Mouse (Mus musculus) embryonic facial prominence, embryonic 14.5 days (tissue): ENCODE data around the gene Grin2d. TPM values are rescaled to one million over a fixed set of nuclear protein-coding genes. Genes with fewer than 3 reads are reported as not detected.
A peak's percentile ranks its signal among the peaks of the same experiment; 100 is the strongest.

ENCODE experiments used
- ATAC-seq: fragments of 200-750 bp; cut with Nextera tagmentation; 2 replicates; pipeline ENCODE4 v1.8.0; 2017; ENCODE audit warnings: low read depth, moderate number of reproducible peaks, moderate TSS enrichment
- DNase-seq: peaks from one replicate; pipeline ENCODE4 v3.0.0-alpha.2; 2015; ENCODE audit warnings: low spot score
- H3K27ac ChIP-seq: fragments of 300-500 bp; sonication (generic); replicated peaks from 2 replicates; pipeline ENCODE4 v1.5.1; 2014; ENCODE audit warnings: low read depth, mild to moderate bottlenecking, low read length, moderate library complexity
- H3K27me3 ChIP-seq: fragments of 300-500 bp; sonication (generic); replicated peaks from 2 replicates; pipeline ENCODE4 v1.6.1; 2014; ENCODE audit warnings: low read length; ENCODE audit not compliant: control insufficient read depth, insufficient read depth
- H3K36me3 ChIP-seq: fragments of 300-500 bp; sonication (generic); 2 replicates; pipeline ENCODE4 v1.6.1; 2014; ENCODE audit warnings: low read length, mixed read lengths; ENCODE audit not compliant: control insufficient read depth, insufficient read depth
- H3K4me1 ChIP-seq: fragments of 300-500 bp; sonication (generic); 2 replicates; pipeline ENCODE4 v1.6.1; 2014; ENCODE audit warnings: antibody characterized with exemption, low read length; ENCODE audit not compliant: control insufficient read depth, insufficient read depth
- H3K4me2 ChIP-seq: fragments of 300-500 bp; sonication (generic); 2 replicates; pipeline ENCODE4 v1.6.1; 2014; ENCODE audit warnings: low read depth, mild to moderate bottlenecking, low read length, moderate library complexity, mixed read lengths
- H3K4me3 ChIP-seq: fragments of 300-500 bp; sonication (generic); 2 replicates; pipeline ENCODE4 v1.5.1; 2014; ENCODE audit warnings: low read depth, mild to moderate bottlenecking, low read length
- H3K9ac ChIP-seq: fragments of 300-500 bp; sonication (generic); 2 replicates; pipeline ENCODE4 v1.6.1; 2014; ENCODE audit warnings: low read depth, mild to moderate bottlenecking, low read length, moderate library complexity, mixed read lengths
- H3K9me3 ChIP-seq: fragments of 300-500 bp; sonication (generic); 2 replicates; pipeline ENCODE4 v1.6.1; 2016; ENCODE audit warnings: low read length; ENCODE audit not compliant: control insufficient read depth
- WGBS: fragments of 180-500 bp; shearing (Covaris S2); extraction: QIAGEN DNeasy Blood & Tissue Kit; methylation state at CpG from one replicate; pipeline ENCODE4 v1.1.7; 2014; 5-methylcytosine and 5-hydroxymethylcytosine counted together
- polyA plus RNA-seq: library from polyadenylated mRNA; unstranded; fragments of >200 nt; fragmentation: Nextera tagmentation; extraction: Ambion mirVana; gene quantifications from 2 replicates; pipeline ENCODE4 v1.2.1, GENCODE M21; 2014

The Grin2d gene
- polyA plus RNA-seq, 1 experiment from 2014 or later: 1.0 TPM

DNA sequence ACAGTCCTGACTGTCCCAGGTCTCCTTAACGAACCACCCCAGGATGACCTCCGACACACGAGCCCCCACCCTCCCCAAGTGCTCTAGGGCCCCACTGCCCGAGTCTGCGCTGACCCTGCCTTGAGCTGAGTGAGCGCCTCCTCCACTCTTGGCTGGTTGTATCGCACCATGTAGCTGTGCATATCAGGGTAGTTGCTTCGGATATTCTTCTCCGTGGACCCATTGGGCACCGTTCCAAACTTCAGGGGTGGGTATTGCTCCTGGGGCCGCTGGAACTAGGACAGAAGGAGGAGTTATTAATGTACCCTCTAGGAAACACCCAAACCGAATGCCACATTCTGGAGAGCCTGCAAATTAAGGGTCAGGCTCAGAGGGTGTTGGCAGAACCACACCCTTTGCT is 25.1 kb downstream of the Grin2d start:
- Histone ChIP-seq H3K4me2 (no peak overlapping the region), H3K36me3 (no peaks in the 10 kb centered on the region), H3K4me3 (no peak overlapping the region), H3K27me3 (peaks cover 15% of the 10 kb centered on the region), H3K27ac (no peak overlapping the region), H3K9me3 (no peaks in the 10 kb centered on the region), H3K9ac (no peak overlapping the region), H3K4me1 (peaks cover 13% of the 10 kb centered on the region; the same call in 1 of the 2 replicates)
- DNase-seq: no peak
- WGBS: 83% methylated on average over 12 of the region's 12 CpGs
- ATAC-seq: no peak

DNA sequence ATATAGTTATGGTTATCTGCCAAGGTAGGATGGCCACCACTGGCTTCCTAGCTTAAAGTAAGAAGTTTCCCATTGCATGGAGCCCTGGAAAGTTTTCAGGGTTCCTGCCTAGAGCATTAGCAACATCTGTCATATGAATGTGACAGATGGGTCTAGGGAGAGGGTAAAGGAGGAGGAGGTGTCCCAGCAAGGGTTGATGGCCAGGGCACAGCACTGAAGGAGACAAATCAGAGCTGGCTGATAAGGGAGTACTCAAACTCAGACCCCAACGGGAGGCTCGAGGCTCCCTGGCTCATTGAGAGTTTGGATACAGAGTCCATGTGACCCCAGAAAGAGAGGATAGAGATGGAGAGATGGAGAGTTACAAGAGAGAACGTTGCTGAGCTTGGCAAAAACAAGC is 27.5 kb downstream of the Grin2d start:
- no peaks in the 10 kb centered on the region for H3K4me1 ChIP-seq
- WGBS: 81% methylated on average over 3 of the region's 3 CpGs
- no peak overlapping the region for H3K9ac ChIP-seq
- no peak for ATAC-seq
- no peak overlapping the region for H3K4me2 ChIP-seq
- no peaks in the 10 kb centered on the region for H3K36me3 ChIP-seq
- no peak overlapping the region for H3K4me3 ChIP-seq
- H3K27me3 ChIP-seq: peaks cover 4% of the 10 kb centered on the region; the same call in 1 of the 2 replicates
- H3K9me3 ChIP-seq: no peaks in the 10 kb centered on the region
- no peak for DNase-seq
- H3K27ac ChIP-seq: no peak overlapping the region

DNA sequence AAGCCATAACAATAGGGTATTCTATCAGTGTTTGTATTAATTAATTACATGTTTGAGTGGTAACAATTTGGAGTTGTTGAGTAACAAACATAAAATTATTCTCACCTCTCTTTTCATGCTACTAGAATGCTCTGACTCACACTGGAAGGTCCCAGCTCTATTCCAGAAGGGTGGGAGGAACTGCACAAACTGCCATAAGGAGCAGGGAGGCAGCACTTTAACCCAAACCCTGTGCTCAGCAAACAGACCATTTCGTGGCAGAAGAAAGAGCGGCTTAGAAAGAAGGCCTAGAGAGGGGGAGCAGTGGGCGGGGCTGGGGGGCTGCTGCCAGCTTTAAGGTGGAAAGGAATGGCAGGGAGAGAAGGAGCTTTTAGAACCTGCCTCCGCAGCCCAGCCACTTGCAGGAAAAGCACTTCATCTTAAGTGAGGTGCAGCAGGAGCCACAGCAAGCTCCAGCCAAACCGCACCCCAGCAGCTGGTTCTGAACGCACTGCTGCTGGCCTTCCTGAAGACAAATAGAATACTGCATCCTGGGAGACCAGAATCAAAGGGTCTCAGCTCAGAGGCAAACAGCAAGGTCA is 29.6 kb downstream of the Grin2d start:
- Histone ChIP-seq H3K27ac (no peak overlapping the region), H3K4me2 (no peak overlapping the region), H3K36me3 (no peaks in the 10 kb centered on the region), H3K9ac (0 out of 2 replicates have a peak overlapping the region, but pooled peaks have one; percentile 31), H3K4me1 (no peaks in the 10 kb centered on the region), H3K4me3 (no peak overlapping the region), H3K9me3 (no peaks in the 10 kb centered on the region), H3K27me3 (peaks cover 4% of the 10 kb centered on the region; the same call in 1 of the 2 replicates)
- no peak for ATAC-seq
- 10% methylated on average over 6 of the region's 6 CpGs for WGBS
- no peak for DNase-seq

DNA sequence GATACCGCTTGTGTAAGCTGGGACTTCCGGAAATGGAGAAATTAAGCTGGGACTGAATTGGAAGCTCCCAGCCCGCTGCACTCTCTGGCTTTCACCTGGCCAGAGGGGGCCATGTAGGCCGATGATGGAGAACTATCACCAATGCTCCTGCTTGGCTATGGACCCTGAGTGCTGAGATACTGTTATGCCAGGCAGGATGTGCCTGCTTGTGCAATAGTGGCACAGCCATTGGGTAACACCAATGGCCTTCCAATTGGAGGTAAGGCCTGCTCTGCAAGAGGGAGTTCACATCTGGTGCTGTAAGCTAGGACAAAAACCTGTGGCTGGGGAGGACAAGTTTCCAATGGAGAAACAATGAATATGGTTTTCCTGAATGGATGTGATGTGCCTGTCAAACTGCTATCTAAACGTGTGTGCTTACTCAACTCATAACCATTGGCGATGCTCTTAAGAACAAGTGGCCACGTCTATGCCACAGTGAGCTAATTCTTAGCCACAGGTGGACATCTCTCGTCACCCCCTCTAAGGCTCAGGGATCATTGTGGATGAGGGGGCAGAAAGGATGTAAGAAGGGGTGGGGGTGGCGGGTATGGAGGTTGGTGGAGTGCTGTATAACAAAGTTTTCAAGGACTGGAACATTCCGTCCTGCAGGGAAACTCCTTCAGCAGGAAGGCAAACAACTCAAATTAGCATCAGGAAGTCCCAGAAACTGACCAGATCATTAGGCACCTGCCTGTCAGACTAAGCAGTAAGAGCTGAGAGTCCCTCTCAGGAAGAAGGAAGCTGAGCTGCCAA is 35.0 kb downstream of the Grin2d start:
- Histone ChIP-seq H3K4me3 (no peak overlapping the region), H3K4me2 (no peak overlapping the region), H3K27ac (no peak overlapping the region), H3K4me1 (no peaks in the 10 kb centered on the region), H3K9ac (no peak overlapping the region), H3K36me3 (no peaks in the 10 kb centered on the region), H3K9me3 (no peaks in the 10 kb centered on the region), H3K27me3 (peaks cover 12% of the 10 kb centered on the region)
- 80% methylated on average over 10 of the region's 10 CpGs for WGBS
- ATAC-seq (no peak), DNase-seq (no peak)

DNA sequence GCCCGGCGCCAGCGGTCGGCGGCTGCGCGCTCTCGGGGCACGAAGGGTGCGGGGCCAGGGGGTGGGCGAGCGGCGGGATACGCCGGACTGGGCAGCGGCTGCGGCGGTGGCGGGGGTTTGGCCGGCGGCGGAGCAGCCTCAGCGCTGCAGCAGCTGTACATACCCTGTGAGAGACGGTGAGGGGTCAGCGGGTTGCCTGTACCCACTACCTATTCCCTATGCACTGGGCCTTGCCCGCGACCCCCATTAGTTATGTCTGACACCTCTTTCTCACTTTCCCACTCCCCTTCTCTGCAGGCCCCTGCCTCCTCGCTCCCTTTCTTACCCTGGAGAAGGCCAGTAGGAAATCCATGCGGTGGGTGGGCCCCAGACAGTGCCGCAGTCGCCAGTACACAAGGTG is 44.3 kb downstream of the Grin2d start:
- Histone ChIP-seq H3K9ac (peak overlapping the region; percentile 57), H3K4me2 (peak overlapping the region; percentile 58), H3K36me3 (peaks cover 4% of the 10 kb centered on the region; the same call in 1 of the 2 replicates), H3K27ac (no peak overlapping the region), H3K9me3 (no peaks in the 10 kb centered on the region), H3K27me3 (peaks cover 50% of the 10 kb centered on the region), H3K4me1 (peaks cover 10% of the 10 kb centered on the region), H3K4me3 (peak overlapping the region; percentile 45)
- 10% methylated on average over 13 of the region's 31 CpGs for WGBS
- DNase-seq (no peak), ATAC-seq (no peak)

DNA sequence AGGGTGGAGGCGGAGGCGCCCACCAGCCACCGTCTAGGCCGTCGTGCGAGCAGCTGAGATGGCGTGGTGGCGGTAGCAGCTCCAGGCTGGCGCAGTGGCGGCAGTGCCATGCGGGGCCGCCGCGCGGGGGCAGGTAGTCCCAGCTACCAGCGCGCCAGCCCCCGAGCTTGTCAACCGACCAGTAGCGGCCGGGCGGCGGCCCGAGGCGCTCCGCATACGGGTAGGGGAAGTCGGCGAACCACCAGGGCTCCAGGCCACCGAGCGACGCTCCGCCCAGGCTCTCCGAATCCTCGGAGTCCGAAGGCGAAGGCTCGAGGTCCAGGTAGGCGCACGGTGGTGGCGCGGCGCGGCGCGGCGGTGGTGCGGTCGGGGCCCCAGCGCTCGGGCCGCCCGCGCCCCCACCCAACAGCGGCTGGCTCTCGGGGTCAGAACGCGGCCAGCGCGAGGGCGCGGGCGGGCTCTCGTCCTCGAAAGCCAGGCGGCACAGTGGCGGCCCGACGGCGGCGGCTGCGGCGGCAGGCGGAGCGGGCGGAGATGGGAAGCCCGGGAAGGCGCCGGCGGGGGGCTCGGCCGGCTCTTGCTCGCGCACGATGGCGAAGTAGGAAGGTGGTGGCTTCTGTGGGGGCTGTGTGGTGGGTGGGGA is 44.9 kb downstream of the Grin2d start:
- H3K27me3 ChIP-seq: peaks cover 50% of the 10 kb centered on the region

DNA sequence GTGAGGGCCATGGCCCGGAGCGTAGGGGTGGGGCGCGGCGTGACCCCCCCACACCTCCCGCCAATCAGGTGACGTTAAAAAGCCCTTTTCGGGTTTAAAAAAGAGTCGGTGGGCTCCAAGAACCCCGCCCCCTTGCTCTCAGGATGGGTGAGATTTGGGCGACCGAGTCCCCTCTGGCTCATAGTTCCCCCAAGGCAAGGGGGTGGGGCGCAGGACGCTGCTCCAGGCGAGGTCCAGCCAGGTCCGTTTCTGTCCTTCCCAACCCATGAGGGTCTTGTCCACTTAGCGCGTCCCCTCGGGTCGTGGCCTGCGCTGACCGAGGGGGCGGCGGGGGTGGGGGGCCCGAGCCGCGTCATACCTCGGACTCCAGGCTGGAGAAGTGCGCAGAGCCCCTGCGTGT is 45.8 kb downstream of the Grin2d start:
- DNase-seq (no peak), ATAC-seq (no peak)
- Histone ChIP-seq H3K4me3 (peak overlapping the region; percentile 45), H3K4me1 (peaks cover 10% of the 10 kb centered on the region), H3K9me3 (no peaks in the 10 kb centered on the region), H3K36me3 (peaks cover 19% of the 10 kb centered on the region), H3K27ac (no peak overlapping the region), H3K4me2 (peak overlapping the region; percentile 58), H3K9ac (peak overlapping the region; percentile 57), H3K27me3 (peaks cover 50% of the 10 kb centered on the region)
- WGBS: 11% methylated on average over 22 of the region's 30 CpGs

More for the DNA sequence above, 44.9 kb downstream of the Grin2d start:
- 0% methylated on average over 7 of the region's 86 CpGs for WGBS
- Histone ChIP-seq H3K9me3 (no peaks in the 10 kb centered on the region), H3K36me3 (peaks cover 10% of the 10 kb centered on the region; the same call in 1 of the 2 replicates), H3K4me2 (peak overlapping the region; percentile 58), H3K9ac (peak overlapping the region; percentile 57), H3K4me3 (peak overlapping the region; percentile 45), H3K4me1 (peaks cover 10% of the 10 kb centered on the region), H3K27ac (no peak overlapping the region)
- ATAC-seq (no peak), DNase-seq (no peak)

DNA sequence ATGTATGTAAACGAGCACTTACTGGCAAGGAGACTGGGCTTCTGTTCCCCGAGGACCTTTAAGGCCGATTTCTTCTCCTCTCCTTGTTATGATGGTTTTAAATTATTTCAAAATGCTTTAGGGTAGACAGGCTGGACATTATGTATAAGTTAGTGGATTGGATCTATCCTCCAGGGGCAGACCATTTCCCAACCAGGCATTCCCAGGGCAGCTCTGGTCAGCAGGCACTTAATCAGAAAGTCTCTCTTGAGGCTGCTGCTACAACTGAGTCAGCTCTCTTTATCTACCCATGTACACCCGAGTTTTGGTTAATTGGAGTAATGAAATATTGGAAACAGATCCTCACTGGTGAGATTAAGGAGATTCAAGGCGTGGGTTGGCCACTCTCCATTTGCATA is 47.1 kb downstream of the Grin2d start:
- no peak; the same call in 1 of the 2 replicates for ATAC-seq
- H3K9ac ChIP-seq: no peak overlapping the region

More for the DNA sequence above, 47.1 kb downstream of the Grin2d start:
- no peaks in the 10 kb centered on the region for H3K9me3 ChIP-seq
- peaks cover 50% of the 10 kb centered on the region for H3K27me3 ChIP-seq
- peaks cover 32% of the 10 kb centered on the region for H3K36me3 ChIP-seq
- 15% methylated on average over 5 of the region's 5 CpGs for WGBS
- H3K4me2 ChIP-seq: peak overlapping the region; percentile 72
- no peak overlapping the region for H3K27ac ChIP-seq
- H3K4me3 ChIP-seq: peak overlapping the region; percentile 71
- peaks cover 10% of the 10 kb centered on the region for H3K4me1 ChIP-seq
- no peak for DNase-seq
